Mouse (Mus musculus) CH12.LX (cell line): Measurements from ENCODE around the gene Olfr1425.

Source experiments
- CTCF ChIP-seq, 2 experiments: IDR thresholded peaks in 1 of 2; conservative IDR thresholded peaks in 1 of 2; 2 replicates each; pipeline ENCODE4 v1.5.1; 2011 to 2012; ENCODE audit warnings: low read depth in 2 of 2, low read length in 2 of 2, improper control_type of control experiment in 1 of 2, inconsistent platforms in 1 of 2, mild to moderate bottlenecking in 1 of 2, moderate library complexity in 1 of 2
- GABPA ChIP-seq: IDR thresholded peaks from 2 replicates; pipeline ENCODE4 v1.6.1; 2012; ENCODE audit warnings: low read depth, low read length, improper control_type of control experiment, inconsistent platforms; ENCODE audit not compliant: insufficient replicate concordance
- MAFK ChIP-seq: IDR thresholded peaks from 2 replicates; pipeline ENCODE4 v1.6.1; 2011; ENCODE audit warnings: low read length, improper control_type of control experiment; ENCODE audit not compliant: insufficient replicate concordance
- POLR2A ChIP-seq: IDR thresholded peaks from 2 replicates; pipeline ENCODE4 v1.6.1; 2011; ENCODE audit warnings: low read depth, mild to moderate bottlenecking, improper control_type of control experiment, low read length
- POLR2AphosphoS2 ChIP-seq: IDR thresholded peaks from 2 replicates; pipeline ENCODE4 v1.6.1; 2011; ENCODE audit warnings: low read depth, low read length, improper control_type of control experiment
- ZKSCAN1 ChIP-seq: IDR thresholded peaks from 2 replicates; pipeline ENCODE4 v1.6.1; 2012; ENCODE audit warnings: low read depth, inconsistent platforms, low read length, improper control_type of control experiment, borderline replicate concordance

GRCm38 (mm10) chr19:12123103-12123502, 45.6 kb upstream of the Olfr1425 start, which contains the start of gene Olfr76:
- TF ChIP-seq POLR2A (no peak), CTCF (conservative IDR thresholded peaks at IDR 0.05 in 1 of 2, IDR thresholded peaks at IDR 0.05 in 1 of 2; ENCODE audit: low read depth in 2 of 2, low read length in 2 of 2) (no peak), MAFK (no peak), ZKSCAN1 (no peak), GABPA (no peak), POLR2AphosphoS2 (no peak)
